Mouse (Mus musculus) left cerebral cortex, postnatal 25 days (tissue): ENCODE data around the gene Cacna1i. TPM values are rescaled to one million over a fixed set of nuclear protein-coding genes. Genes with fewer than 3 reads are reported as not detected.
A peak's percentile ranks its signal among the peaks of the same experiment; 100 is the strongest.

Source experiments
- DNase-seq, 2 experiments: peaks; one replicate each; pipeline ENCODE4 v3.0.0; 2022; ENCODE audit warnings: low spot score in 2 of 2, mixed read lengths in 1 of 2
- intact Hi-C: fragments of 180-260 bp; cut with DNase I; formaldehyde crosslinking; loops from one replicate; pipeline ENCODE4 v1.15.1; 2025
- total RNA-seq, 2 experiments: library from RNA; stranded (reverse); gene quantifications; 2 replicates each; pipeline ENCODE4 v1.2.3; 2021

Cacna1i gene
- total RNA-seq, 2 experiments from 2014 or later = 77.1 to 79.3 TPM

DNA sequence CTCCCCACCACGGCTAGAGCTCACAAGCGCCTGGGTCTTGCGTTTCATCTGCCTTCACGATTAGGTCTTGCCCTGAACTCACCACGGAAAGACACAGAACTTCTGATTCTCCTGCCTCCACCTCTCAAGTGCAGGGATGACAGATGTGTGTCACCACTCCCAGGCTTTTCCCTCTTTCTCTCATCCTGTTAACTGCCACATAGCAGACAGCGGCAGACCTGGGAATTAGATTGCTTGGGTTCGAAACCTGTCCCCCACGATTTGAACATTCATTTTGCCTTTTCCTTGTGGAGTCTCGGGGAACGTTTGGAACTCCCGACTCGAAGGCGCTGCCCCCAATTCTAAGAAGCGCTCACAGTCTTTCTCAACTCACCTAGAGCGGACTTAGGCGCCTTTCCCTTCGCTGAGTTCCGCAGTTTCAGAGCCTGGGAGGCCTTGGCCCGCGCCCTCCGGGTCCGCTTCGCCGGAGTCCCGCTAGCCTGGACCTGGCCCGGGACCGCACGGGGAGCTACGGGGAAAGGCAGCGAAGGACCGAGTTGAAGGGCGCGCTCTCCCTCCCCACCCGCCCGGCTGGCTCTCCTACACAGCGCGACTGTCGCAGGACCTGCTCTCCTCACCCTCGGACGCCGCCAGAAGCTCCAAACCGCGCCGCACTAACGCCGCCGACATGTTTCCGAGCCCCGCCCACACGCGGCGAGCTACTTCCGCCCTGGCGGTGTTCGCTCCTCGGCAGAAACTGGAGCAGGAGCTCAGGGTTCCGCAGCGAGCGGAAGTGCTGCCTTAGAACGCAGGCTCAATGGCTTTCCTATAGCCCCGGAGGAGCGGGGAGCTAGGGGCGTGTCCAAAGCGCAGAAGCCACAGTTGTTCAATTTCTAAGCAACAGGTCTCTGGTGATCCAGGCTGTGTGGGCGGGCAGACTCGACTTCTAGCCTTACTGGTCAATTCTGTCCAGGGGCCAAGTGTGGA, 23.1 kb upstream of the Cacna1i start, which contains the start of gene Rps19bp1:
Rps19bp1 (minus strand) TSS at position 706 of the 966 bp plus-strand sequence.
- peak; percentile 86 to 92 for DNase-seq
- intact Hi-C loops = loop anchor here (5.0 kb wide), 1 partner anchor 37 kb away; no protein-coding TSS in a partner anchor

GRCm38 (mm10) chr15:80266281-80266680, 20.8 kb upstream of the Cacna1i start:
- intact Hi-C loops = loop anchor here (1.0 to 2.0 kb wide), 2 partner anchors 427 to 438 kb away; no protein-coding TSS in a partner anchor
- DNase-seq = peak; percentile 89 to 91

DNA sequence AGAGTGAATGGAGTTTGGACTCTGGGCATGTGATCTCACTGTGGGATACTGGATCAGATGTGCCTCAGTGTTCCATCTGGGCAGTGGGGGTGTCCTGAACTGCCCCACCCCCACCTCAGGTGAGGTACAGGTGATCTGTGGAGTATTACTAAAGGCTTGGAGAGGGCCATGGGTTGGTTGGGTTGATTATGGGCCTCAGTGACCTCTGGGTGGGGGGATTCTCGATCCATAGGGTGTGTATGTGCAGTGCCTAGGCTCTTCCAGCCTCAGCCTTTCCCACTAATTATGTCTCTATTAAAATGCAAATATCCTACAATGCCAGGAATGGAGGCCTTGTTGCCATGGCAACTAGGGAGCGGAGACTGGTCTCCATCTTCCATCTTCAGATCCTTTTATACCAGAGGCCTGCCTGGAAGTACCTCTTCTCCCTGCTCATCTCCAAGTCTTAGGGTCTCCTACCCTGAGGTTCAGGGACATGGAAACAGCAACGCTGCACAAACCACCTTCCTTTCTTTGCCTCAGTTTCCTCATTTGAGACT, 15.1 kb upstream of the Cacna1i start:
- intact Hi-C loops = loop anchor here (2.0 kb wide), 1 partner anchor 427 kb away; no protein-coding TSS in a partner anchor
- no peak for DNase-seq

- intact Hi-C loops = no loop called here
- DNase-seq = no peak
These were observed 9.9 kb upstream of the Cacna1i start for GRCm38 (mm10) chr15:80277107-80277506.

GRCm38 (mm10) chr15:80277625-80278024, 9.4 kb upstream of the Cacna1i start:
- no peak for DNase-seq
- intact Hi-C loops = loop anchor here (2.0 kb wide), 1 partner anchor 357 kb away; no protein-coding TSS in a partner anchor

GRCm38 (mm10) chr15:80278121-80278759, 8.8 kb upstream of the Cacna1i start:
- peak in 1 of 2 experiments; percentile 95 for DNase-seq
- intact Hi-C loops = loop anchor here (2.0 kb wide), 1 partner anchor 357 kb away; no protein-coding TSS in a partner anchor

DNA sequence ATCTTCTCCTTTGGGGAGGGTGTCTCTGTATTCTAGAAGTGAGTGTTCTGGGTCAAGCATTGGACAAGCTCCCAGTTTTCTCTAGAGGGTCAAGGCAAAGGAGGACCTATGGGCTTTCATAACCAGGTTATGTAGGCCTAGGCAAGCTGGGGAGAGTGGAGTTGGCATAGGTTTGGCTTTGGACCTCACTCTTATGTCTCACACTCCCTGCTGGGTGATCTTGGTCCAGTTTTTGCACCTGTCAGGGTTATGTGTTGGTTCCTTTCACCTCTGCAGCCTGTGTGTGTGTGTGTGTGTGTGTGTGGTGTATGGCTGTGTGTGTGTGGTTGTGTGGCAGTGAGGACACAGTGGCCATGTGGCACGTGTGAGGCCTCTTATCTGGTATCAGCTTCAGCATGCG, 8.0 kb upstream of the Cacna1i start:
- DNase-seq = peak in 1 of 2 experiments; percentile 23
- intact Hi-C loops = loop anchor here (2.0 kb wide), 1 partner anchor 356 kb away; no protein-coding TSS in a partner anchor

GRCm38 (mm10) chr15:80280646-80281045, 6.4 kb upstream of the Cacna1i start:
- intact Hi-C loops = no loop called here
- DNase-seq = peak in 1 of 2 experiments; percentile 47

DNA sequence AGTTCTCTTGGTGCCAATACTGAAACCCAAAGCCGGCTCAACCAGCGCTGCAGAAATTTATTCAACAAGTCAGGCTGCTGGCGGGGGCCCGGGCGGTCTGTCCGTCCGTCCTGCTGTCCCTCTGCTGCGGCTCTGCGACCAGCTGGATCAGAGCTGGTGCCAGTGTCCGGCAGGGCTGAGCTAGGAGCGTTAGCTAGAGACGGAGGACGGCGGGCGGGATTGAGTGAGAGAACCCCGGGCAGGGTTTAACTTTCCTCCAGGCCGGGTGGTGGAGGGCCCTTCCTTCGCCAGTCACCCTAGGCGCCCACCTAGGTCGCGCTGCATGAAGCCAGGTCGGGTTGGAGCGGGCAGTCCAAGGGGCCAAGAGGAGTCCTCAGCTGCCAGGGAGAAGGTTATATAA, 998 bp downstream of the Cacna1i start:
- DNase-seq = peak; percentile 17 to 21
- intact Hi-C loops = loop anchor here (5.0 kb wide), 3 partner anchors 244 to 404 kb away; no protein-coding TSS in a partner anchor

DNA sequence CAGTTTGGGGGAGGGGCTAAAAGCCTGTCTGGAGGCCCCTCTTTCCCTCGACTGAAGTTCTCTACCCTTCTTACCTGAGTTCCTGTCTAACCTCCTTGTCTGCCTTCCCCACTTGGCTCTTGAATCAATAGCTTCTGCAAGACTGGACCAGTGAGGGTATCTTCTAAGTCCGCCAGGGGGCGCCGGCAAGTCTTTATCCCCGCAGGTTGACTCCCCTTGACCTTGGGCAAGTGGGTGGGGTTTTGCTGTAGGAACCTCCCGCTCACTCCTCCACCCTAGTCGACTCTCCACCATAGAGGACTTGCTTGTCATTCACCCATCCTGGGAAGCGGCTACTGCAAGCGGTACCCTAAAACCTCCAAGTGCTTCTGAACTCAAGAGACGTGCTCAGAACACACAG, 2.4 kb downstream of the Cacna1i start:
- intact Hi-C loops = loop anchor here (5.0 kb wide), 3 partner anchors 243 to 403 kb away; no protein-coding TSS in a partner anchor
- peak; percentile 72 to 89 for DNase-seq

- no peak for DNase-seq
- intact Hi-C loops = no loop called here
These were observed 10.1 kb downstream of the Cacna1i start for GRCm38 (mm10) chr15:80297146-80297545.

GRCm38 (mm10) chr15:80303779-80304178, 16.7 kb downstream of the Cacna1i start:
- peak; percentile 46 to 85 for DNase-seq
- intact Hi-C loops = no loop called here

DNA sequence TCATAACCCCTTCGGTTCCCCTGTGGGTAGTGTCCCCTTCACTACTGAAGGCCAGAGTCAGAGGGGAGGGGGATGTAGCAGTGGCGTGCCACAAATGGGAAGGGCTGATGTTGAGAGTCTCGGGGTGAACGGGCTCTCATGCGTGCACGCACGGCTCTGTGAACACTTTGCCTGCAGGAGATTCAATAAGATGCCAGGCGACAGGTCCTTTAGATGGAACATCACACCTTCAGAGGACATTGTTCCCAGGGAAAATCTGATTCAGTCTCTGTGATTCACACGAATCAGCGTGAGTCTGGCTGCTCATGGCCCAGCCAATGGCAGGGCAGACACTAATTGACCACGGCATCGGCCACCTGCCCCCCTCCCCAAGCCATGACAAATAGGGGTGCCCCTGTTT, 17.1 kb downstream of the Cacna1i start:
- intact Hi-C loops = no loop called here
- no peak for DNase-seq

GRCm38 (mm10) chr15:80306146-80306545, 19.1 kb downstream of the Cacna1i start:
- intact Hi-C loops = no loop called here
- no peak for DNase-seq

GRCm38 (mm10) chr15:80314731-80315130, 27.7 kb downstream of the Cacna1i start:
- no peak for DNase-seq
- intact Hi-C loops = no loop called here

GRCm38 (mm10) chr15:80316966-80317634, 30.1 kb downstream of the Cacna1i start:
- intact Hi-C loops = no loop called here
- no peak for DNase-seq

DNA sequence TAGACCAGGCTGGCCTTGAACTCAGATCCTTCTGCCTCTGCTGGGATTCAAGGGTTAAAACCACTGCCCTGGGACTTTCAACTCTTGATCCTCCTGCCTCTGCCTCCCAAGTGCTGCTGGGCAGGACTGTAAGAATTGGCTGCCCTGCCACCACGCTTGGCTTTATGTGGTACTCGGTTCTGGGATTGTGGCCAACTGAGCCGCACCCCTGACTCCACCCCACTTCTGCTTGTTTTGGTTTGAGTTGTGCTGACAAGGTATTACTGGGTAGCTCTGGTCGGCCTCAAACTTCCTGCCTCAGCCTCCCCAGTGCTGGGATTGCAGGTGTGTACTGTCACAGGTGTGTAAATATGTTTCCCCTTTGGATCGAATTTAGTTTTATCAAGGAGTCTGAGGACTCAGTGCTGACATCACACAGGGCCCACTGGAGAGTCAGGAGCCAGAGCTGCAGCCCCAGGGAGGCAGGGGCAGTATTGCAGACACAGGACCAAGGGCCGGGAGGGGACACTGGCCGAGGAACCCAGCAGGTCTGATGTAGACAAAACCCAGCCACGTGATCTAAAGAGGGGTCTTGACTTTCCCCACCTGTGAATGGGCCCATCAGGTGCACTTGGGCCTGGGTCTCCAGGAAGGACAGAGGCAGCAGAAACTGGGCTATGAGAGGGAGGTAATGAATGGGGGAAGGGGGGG, 30.9 kb downstream of the Cacna1i start:
- no peak for DNase-seq
- intact Hi-C loops = no loop called here

GRCm38 (mm10) chr15:80318543-80319255, 31.7 kb downstream of the Cacna1i start:
- intact Hi-C loops = no loop called here
- no peak for DNase-seq
